Mouse (Mus musculus) cerebellum, adult 9-11 months (tissue): Measurements from ENCODE around the gene Por.
A peak's percentile ranks its signal among the peaks of the same experiment; 100 is the strongest.

Source experiments
- DNase-seq: peaks from one replicate; pipeline ENCODE4 v3.0.0; 2022

The Por gene

GRCm38 (mm10) chr5:135669741-135670275, at the start of gene Por:
TSS of gene Por (plus strand) at chr5:135670033.
- DNase-seq: no peak

GRCm38 (mm10) chr5:135620526-135620925, 49.3 kb upstream of the Por start:
- no peak for DNase-seq

GRCm38 (mm10) chr5:135621725-135622124, 48.1 kb upstream of the Por start:
- no peak for DNase-seq

GRCm38 (mm10) chr5:135623006-135623563, 46.7 kb upstream of the Por start:
- DNase-seq: no peak

GRCm38 (mm10) chr5:135628916-135629315, 40.9 kb upstream of the Por start:
- DNase-seq: no peak

GRCm38 (mm10) chr5:135629401-135629800, 40.4 kb upstream of the Por start:
- no peak for DNase-seq

GRCm38 (mm10) chr5:135630598-135630997, 39.2 kb upstream of the Por start:
- peak; percentile 53 for DNase-seq

- DNase-seq: peak; percentile 98
Observed at GRCm38 (mm10) chr5:135632117-135632796, 37.6 kb upstream of the Por start, which contains the start of gene Rhbdd2. TSS of gene Rhbdd2 (plus strand) at chr5:135632618.

GRCm38 (mm10) chr5:135632797-135633144, 37.1 kb upstream of the Por start:
- DNase-seq: no peak

- no peak for DNase-seq
Observed at GRCm38 (mm10) chr5:135639760-135640458, 29.9 kb upstream of the Por start.

GRCm38 (mm10) chr5:135640459-135640789, 29.4 kb upstream of the Por start:
- no peak for DNase-seq

GRCm38 (mm10) chr5:135641028-135641427, 28.8 kb upstream of the Por start:
- DNase-seq: no peak

- peak; percentile 36 for DNase-seq
Observed at GRCm38 (mm10) chr5:135642686-135643551, 26.9 kb upstream of the Por start.

- no peak for DNase-seq
Observed at GRCm38 (mm10) chr5:135643552-135643842, 26.3 kb upstream of the Por start.

- DNase-seq: no peak
Observed at GRCm38 (mm10) chr5:135643869-135644268, 26.0 kb upstream of the Por start.

- no peak for DNase-seq
Observed at GRCm38 (mm10) chr5:135645330-135645729, 24.5 kb upstream of the Por start.

- DNase-seq: no peak
Observed at GRCm38 (mm10) chr5:135646038-135646437, 23.8 kb upstream of the Por start.

- DNase-seq: no peak
Observed at GRCm38 (mm10) chr5:135648461-135649308, 21.1 kb upstream of the Por start.

GRCm38 (mm10) chr5:135649309-135649633, 20.6 kb upstream of the Por start:
- DNase-seq: no peak

- no peak for DNase-seq
Observed at GRCm38 (mm10) chr5:135651536-135651935, 18.3 kb upstream of the Por start.

GRCm38 (mm10) chr5:135653209-135653608, 16.6 kb upstream of the Por start:
- no peak for DNase-seq

- no peak for DNase-seq
Observed at GRCm38 (mm10) chr5:135656046-135656445, 13.8 kb upstream of the Por start.

GRCm38 (mm10) chr5:135657128-135657527, 12.7 kb upstream of the Por start:
- no peak for DNase-seq
